Mouse (Mus musculus) layer of hippocampus, adult 2 months (tissue): ENCODE results near the gene Prnp. TPM values are rescaled to one million over a fixed set of nuclear protein-coding genes. Genes with fewer than 3 reads are reported as not detected.
A peak's percentile ranks its signal among the peaks of the same experiment; 100 is the strongest.

Experiments used
- DNase-seq, 2 experiments: peaks; one replicate each; pipeline ENCODE4 v3.0.0; 2022; ENCODE audit warnings: low spot score in 2 of 2
- H3K27ac ChIP-seq: fragments of 200-600 bp; 2 replicates; pipeline ENCODE4 v1.8.1; 2022
- H3K4me3 ChIP-seq: fragments of 200-600 bp; 2 replicates; pipeline ENCODE4 v1.8.1; 2022; ENCODE audit warnings: mild to moderate bottlenecking
- CTCF ChIP-seq: fragments of 200-600 bp; conservative IDR thresholded peaks from 2 replicates; pipeline ENCODE4 v1.8.1; 2022; ENCODE audit warnings: antibody characterized with exemption, mild to moderate bottlenecking, moderate library complexity
- total RNA-seq, 2 experiments: library from RNA; stranded (reverse); gene quantifications; 2 replicates each; pipeline ENCODE4 v1.2.3; 2021

Gene Prnp
- total RNA-seq, 2 experiments from 2014 or later: 984 to 990 TPM

DNA sequence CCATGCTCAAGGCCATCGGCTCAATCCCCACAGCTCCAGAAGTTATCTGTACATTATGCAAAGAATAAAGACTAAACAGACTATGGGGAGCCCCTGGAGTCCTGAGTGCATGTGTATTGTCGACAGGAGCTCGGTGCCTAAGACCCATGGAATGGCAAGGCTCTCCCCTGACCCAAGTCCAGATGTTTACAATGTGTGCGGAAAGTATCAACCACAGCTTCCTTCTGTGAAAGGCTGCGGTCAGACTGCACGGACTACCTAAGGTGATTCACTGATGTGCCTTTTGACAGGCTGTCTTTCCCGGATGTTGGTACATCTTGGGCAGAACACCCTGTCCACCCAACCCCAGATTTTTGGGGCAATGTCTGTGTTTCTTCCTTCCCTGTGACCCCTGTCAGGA, 21.5 kb upstream of the Prnp start:
- DNase-seq: no peak
- H3K27ac ChIP-seq: no peak overlapping the region
- no peak for TF ChIP-seq CTCF
- H3K4me3 ChIP-seq: no peak overlapping the region

DNA sequence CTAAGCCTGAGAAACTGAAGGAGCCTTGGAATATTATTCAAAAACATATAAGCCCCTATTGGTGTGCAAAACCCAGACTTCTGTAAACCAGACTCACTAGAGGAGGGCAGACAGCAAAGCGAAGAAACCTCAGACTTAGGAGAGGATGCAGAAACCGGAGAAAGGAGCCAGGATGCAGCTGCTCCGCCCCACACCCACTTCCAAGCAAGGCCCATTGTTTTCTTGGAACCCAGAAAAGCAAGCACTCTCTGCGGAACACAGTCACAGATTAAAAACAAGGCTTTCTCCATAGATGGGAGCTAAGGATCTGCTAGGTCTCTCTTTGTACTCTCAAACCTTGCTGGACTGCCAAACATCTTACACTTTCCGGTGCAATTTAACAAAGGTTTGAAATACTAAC, 17.2 kb upstream of the Prnp start:
- DNase-seq: no peak
- no peak for TF ChIP-seq CTCF
- peak overlapping the region; percentile 68 for H3K27ac ChIP-seq
- no peak overlapping the region for H3K4me3 ChIP-seq

- DNase-seq: no peak
- Histone ChIP-seq H3K4me3 (no peak overlapping the region), H3K27ac (peak overlapping the region; percentile 65)
- TF ChIP-seq CTCF: no peak
Observed at GRCm38 (mm10) chr2:131895106-131895505, 14.6 kb upstream of the Prnp start.

- 0 out of 2 replicates have a peak overlapping the region, but pooled peaks have one; percentile 23 for H3K27ac ChIP-seq
- no peak for DNase-seq
- no peak for TF ChIP-seq CTCF
Observed at GRCm38 (mm10) chr2:131896011-131896410, 13.7 kb upstream of the Prnp start.

GRCm38 (mm10) chr2:131897336-131898109, 12.2 kb upstream of the Prnp start:
- 0 out of 2 replicates have a peak, but pooled peaks have one; percentile 4 for TF ChIP-seq CTCF
- no peak for DNase-seq
- Histone ChIP-seq H3K27ac (peak overlapping the region; percentile 10; the same call in 1 of the 2 replicates), H3K4me3 (no peak overlapping the region)

More at GRCm38 (mm10) chr2:131896011-131896410, 13.7 kb upstream of the Prnp start:
- no peak overlapping the region for H3K4me3 ChIP-seq

GRCm38 (mm10) chr2:131902423-131902822, 7.3 kb upstream of the Prnp start:
- H3K27ac ChIP-seq: no peak overlapping the region
- no peak for TF ChIP-seq CTCF
- no peak for DNase-seq
- H3K4me3 ChIP-seq: no peak overlapping the region

GRCm38 (mm10) chr2:131902867-131903266, 6.9 kb upstream of the Prnp start:
- no peak for DNase-seq
- H3K27ac ChIP-seq: peak overlapping the region; percentile 54; the same call in 1 of the 2 replicates
- no peak overlapping the region for H3K4me3 ChIP-seq
- no peak for TF ChIP-seq CTCF

GRCm38 (mm10) chr2:131905025-131905424, 4.7 kb upstream of the Prnp start:
- H3K27ac ChIP-seq: no peak overlapping the region
- no peak for TF ChIP-seq CTCF
- no peak for DNase-seq
- no peak overlapping the region for H3K4me3 ChIP-seq

- no peak overlapping the region for H3K27ac ChIP-seq
- no peak for TF ChIP-seq CTCF
Observed at GRCm38 (mm10) chr2:131905776-131906175, 4.0 kb upstream of the Prnp start.

DNA sequence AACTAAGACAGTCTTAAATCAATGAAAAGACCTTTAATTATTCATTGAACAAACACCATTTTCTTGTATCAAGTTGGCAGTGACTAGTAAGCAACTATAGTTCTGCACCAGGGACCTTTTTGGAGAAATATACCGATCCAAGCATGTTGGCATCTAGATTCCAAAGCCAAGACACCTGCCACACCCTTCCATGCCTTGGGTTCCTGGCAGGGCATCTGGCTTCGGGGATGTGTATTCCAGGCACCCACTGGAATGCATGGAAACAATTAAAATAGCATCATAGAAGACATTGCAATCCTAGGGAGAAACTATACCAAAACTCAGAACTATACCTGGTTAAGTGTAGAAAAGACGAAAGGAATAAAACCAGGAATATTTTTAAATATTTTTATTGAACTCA, 3.5 kb upstream of the Prnp start:
- no peak for TF ChIP-seq CTCF
- no peak for DNase-seq

More at GRCm38 (mm10) chr2:131905776-131906175, 4.0 kb upstream of the Prnp start:
- no peak overlapping the region for H3K4me3 ChIP-seq
- no peak for DNase-seq

DNA sequence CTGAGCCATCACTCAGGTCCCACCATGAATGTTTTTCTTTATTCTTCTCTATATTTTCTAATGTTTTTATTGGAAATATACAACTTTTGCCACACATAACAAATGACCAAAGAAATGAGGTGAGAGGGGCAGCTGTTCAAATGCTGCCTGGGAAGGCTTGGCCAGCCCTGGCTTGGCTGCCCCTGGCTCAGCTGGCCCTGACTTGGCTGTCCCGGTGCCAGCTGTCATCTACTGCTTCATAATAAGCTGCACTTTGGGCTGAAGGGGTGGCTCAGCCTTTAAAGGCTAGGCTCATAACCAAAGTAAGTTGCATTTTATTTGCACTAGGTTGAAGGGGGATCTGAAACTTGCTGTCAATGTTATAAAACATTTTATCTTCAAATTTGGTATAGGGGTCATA, 2.9 kb upstream of the Prnp start:
- Histone ChIP-seq H3K27ac (no peak overlapping the region), H3K4me3 (no peak overlapping the region)
- TF ChIP-seq CTCF: no peak
- DNase-seq: no peak

More for the DNA sequence above, 3.5 kb upstream of the Prnp start:
- Histone ChIP-seq H3K27ac (no peak overlapping the region), H3K4me3 (no peak overlapping the region)

DNA sequence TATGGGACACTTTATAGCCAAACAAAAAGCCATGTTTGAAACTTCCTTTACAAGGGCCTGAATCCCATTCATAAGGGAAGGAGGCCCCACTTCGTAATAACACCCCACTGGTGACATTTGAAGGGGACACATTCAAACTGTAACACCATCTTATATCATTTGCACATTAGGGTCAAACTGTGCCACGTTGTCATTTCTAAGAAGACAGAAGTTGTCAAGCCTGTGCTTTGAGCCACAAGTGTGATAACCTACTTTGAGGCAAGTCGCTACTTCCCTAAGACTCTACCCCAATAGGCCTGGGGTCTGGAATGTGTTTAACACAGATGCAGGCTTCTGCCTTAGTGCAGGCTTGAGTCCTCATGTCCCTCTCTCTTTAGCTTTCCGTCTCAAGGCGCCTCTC, 2.4 kb upstream of the Prnp start:
- no peak for DNase-seq

DNA sequence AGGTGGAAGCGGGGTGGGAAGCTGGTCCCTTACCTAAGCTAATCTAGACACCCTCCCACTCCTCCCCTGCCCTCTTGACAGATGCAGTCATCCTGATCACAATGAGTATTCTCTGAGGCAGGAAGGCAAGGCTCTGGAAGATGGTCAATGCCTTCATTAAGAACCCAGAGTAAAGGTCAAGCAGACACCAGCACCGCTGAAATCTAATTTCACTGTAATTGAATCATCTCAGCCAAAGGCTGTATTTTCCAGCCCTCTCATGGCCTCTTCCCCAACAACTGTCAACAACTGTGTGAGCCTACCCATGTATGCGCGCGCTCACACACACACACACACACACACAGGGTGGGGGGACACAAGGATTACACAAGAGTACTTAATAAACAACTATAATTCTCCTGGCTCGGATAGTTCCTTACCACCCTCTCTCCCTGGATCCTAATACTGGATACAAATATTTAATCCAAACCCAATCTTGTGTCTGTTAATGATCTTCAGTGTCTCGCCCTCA, 1.3 kb upstream of the Prnp start:
- Histone ChIP-seq H3K27ac (peak overlapping the region; percentile 98), H3K4me3 (no peak overlapping the region)
- no peak for TF ChIP-seq CTCF
- no peak for DNase-seq

More for the DNA sequence above, 2.4 kb upstream of the Prnp start:
- no peak for TF ChIP-seq CTCF
- no peak overlapping the region for H3K4me3 ChIP-seq
- H3K27ac ChIP-seq: no peak overlapping the region

DNA sequence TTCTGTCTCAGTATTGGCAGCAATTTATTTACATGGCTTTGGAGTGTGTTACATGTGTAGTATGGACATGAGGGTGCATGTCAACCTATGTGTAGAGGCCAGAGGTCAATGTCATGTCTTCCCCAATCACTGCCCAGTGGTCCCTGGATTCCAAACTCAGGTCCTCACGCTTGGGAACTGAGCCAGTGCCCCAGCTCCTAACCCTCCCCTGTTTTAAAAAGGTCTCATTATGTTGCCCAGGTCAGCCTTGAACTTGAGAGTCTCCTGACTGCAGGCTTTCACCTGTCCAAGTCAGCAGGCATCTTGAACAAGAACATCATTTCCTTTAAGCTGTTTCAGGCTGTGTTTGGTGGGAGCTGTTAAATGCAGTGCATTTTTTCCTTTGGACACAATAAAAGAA, 822 bp upstream of the Prnp start:
- H3K27ac ChIP-seq: peak overlapping the region; percentile 98
- H3K4me3 ChIP-seq: peak overlapping the region; percentile 87; the same call in 1 of the 2 replicates
- TF ChIP-seq CTCF: no peak
- DNase-seq: no peak
